Mouse (Mus musculus) olfactory bulb, adult 2 months (tissue): Measurements from ENCODE around the gene Frmd6. TPM values are rescaled to one million over a fixed set of nuclear protein-coding genes. Genes with fewer than 3 reads are reported as not detected.

Source experiments
- H3K27ac ChIP-seq: fragments of 200-500 bp; 2 replicates; pipeline ENCODE4 v1.5.1; 2012; ENCODE audit warnings: low read depth, low read length; ENCODE audit not compliant: insufficient read depth
- H3K4me1 ChIP-seq: fragments of 200-500 bp; 2 replicates; pipeline ENCODE4 v1.6.1; 2012; ENCODE audit warnings: low read length; ENCODE audit not compliant: control insufficient read depth, insufficient read depth
- H3K4me3 ChIP-seq: fragments of 200-500 bp; 2 replicates; pipeline ENCODE4 v1.5.1; 2012; ENCODE audit warnings: mild to moderate bottlenecking, low read depth, low read length, moderate library complexity; ENCODE audit not compliant: insufficient read depth
- CTCF ChIP-seq: fragments of 200-500 bp; IDR thresholded peaks from 2 replicates; pipeline ENCODE4 v1.5.1; 2012; ENCODE audit warnings: low read depth, mild to moderate bottlenecking, low read length, moderate library complexity; ENCODE audit not compliant: insufficient read depth
- POLR2A ChIP-seq: fragments of 200-500 bp; IDR thresholded peaks from 2 replicates; pipeline ENCODE4 v1.6.1; 2012; ENCODE audit warnings: mild to moderate bottlenecking, low read depth, low read length, moderate library complexity; ENCODE audit not compliant: insufficient read depth
- WGBS: fragments of 180-500 bp; shearing (Covaris S2); methylation state at CpG from one replicate; pipeline ENCODE4 v1.1.7; 2018; 5-methylcytosine and 5-hydroxymethylcytosine counted together
- polyA plus RNA-seq: library from polyadenylated mRNA; stranded (reverse); fragments of >200 nt; gene quantifications from 2 replicates; pipeline ENCODE4 v1.2.4, GENCODE M21; 2012; ENCODE audit warnings: low replicate concordance; ENCODE audit not compliant: missing spikeins, insufficient read depth, insufficient read length

Gene Frmd6
- polyA plus RNA-seq, 1 experiment: not detected

- TF ChIP-seq POLR2A: no peak
- TF ChIP-seq CTCF: no peak
- H3K4me1 ChIP-seq: peaks cover 9% of the 10 kb centered on the region
- H3K27ac ChIP-seq: 0 out of 2 replicates have a peak overlapping the region, but pooled peaks have one; percentile 15
- WGBS: 55% methylated on average over 12 of the region's 12 CpGs
- H3K4me3 ChIP-seq: no peak overlapping the region
Observed at GRCm38 (mm10) chr12:70837792-70838321, 12.5 kb downstream of the Frmd6 start.

GRCm38 (mm10) chr12:70845371-70845770 lies 20.1 kb downstream of the Frmd6 start:
- Histone ChIP-seq H3K4me1 (peaks cover 2% of the 10 kb centered on the region), H3K27ac (no peak overlapping the region), H3K4me3 (no peak overlapping the region)
- WGBS: 66% methylated on average over 2 of the region's 2 CpGs
- TF ChIP-seq CTCF (no peak), POLR2A (no peak)

GRCm38 (mm10) chr12:70849024-70849423 lies 23.7 kb downstream of the Frmd6 start:
- Histone ChIP-seq H3K4me3 (no peak overlapping the region), H3K4me1 (peaks cover 6% of the 10 kb centered on the region), H3K27ac (no peak overlapping the region)
- 92% methylated on average over 9 of the region's 9 CpGs for WGBS
- TF ChIP-seq CTCF (no peak), POLR2A (no peak)

- TF ChIP-seq POLR2A: no peak
- TF ChIP-seq CTCF: no peak
Observed at GRCm38 (mm10) chr12:70849517-70850291, 24.4 kb downstream of the Frmd6 start.

GRCm38 (mm10) chr12:70851342-70851960 lies 26.1 kb downstream of the Frmd6 start:
- no peak overlapping the region for H3K27ac ChIP-seq
- TF ChIP-seq POLR2A (no peak), CTCF (no peak)
- WGBS: 53% methylated on average over 7 of the region's 7 CpGs

More at GRCm38 (mm10) chr12:70849517-70850291, 24.4 kb downstream of the Frmd6 start:
- H3K4me3 ChIP-seq: no peak overlapping the region
- H3K4me1 ChIP-seq: peaks cover 6% of the 10 kb centered on the region
- WGBS: 85% methylated on average over 11 of the region's 11 CpGs
- H3K27ac ChIP-seq: no peak overlapping the region

GRCm38 (mm10) chr12:70853026-70853425 lies 27.7 kb downstream of the Frmd6 start:
- peaks cover 6% of the 10 kb centered on the region for H3K4me1 ChIP-seq
- no peak for TF ChIP-seq CTCF
- no peak for TF ChIP-seq POLR2A
- H3K4me3 ChIP-seq: no peak overlapping the region
- H3K27ac ChIP-seq: no peak overlapping the region
- WGBS: 60% methylated on average over 6 of the region's 6 CpGs

More at GRCm38 (mm10) chr12:70851342-70851960, 26.1 kb downstream of the Frmd6 start:
- H3K4me1 ChIP-seq: peaks cover 6% of the 10 kb centered on the region
- no peak overlapping the region for H3K4me3 ChIP-seq

GRCm38 (mm10) chr12:70855678-70856077 lies 30.4 kb downstream of the Frmd6 start:
- no peak overlapping the region for H3K4me3 ChIP-seq
- peaks cover 4% of the 10 kb centered on the region; the same call in 1 of the 2 replicates for H3K4me1 ChIP-seq
- 81% methylated on average over 6 of the region's 6 CpGs for WGBS
- TF ChIP-seq CTCF (no peak), POLR2A (no peak)
- H3K27ac ChIP-seq: no peak overlapping the region

GRCm38 (mm10) chr12:70856776-70857175 lies 31.5 kb downstream of the Frmd6 start:
- H3K4me3 ChIP-seq: no peak overlapping the region
- H3K27ac ChIP-seq: no peak overlapping the region
- H3K4me1 ChIP-seq: peaks cover 4% of the 10 kb centered on the region; the same call in 1 of the 2 replicates
- no peak for TF ChIP-seq CTCF
- TF ChIP-seq POLR2A: no peak
- 94% methylated on average over 4 of the region's 4 CpGs for WGBS

GRCm38 (mm10) chr12:70863281-70863680 lies 38.0 kb downstream of the Frmd6 start:
- no peak for TF ChIP-seq POLR2A
- TF ChIP-seq CTCF: no peak
- WGBS: 62% methylated on average over 7 of the region's 7 CpGs
- Histone ChIP-seq H3K27ac (no peak overlapping the region), H3K4me3 (no peak overlapping the region), H3K4me1 (peaks cover 10% of the 10 kb centered on the region)
